Mouse (Mus musculus) MN1 (cell line): Measurements from ENCODE around the gene Stmn1.
"Not testable (repeated sequence)": the region's sequence is repeated elsewhere in the genome, so short reads cannot be mapped to it uniquely, and the experiment has no call there.

Source experiments
- DNase-seq: peaks from one replicate; pipeline ENCODE4 v3.0.0-alpha.2; 2016; ENCODE audit warnings: low spot score

Stmn1 gene

DNA sequence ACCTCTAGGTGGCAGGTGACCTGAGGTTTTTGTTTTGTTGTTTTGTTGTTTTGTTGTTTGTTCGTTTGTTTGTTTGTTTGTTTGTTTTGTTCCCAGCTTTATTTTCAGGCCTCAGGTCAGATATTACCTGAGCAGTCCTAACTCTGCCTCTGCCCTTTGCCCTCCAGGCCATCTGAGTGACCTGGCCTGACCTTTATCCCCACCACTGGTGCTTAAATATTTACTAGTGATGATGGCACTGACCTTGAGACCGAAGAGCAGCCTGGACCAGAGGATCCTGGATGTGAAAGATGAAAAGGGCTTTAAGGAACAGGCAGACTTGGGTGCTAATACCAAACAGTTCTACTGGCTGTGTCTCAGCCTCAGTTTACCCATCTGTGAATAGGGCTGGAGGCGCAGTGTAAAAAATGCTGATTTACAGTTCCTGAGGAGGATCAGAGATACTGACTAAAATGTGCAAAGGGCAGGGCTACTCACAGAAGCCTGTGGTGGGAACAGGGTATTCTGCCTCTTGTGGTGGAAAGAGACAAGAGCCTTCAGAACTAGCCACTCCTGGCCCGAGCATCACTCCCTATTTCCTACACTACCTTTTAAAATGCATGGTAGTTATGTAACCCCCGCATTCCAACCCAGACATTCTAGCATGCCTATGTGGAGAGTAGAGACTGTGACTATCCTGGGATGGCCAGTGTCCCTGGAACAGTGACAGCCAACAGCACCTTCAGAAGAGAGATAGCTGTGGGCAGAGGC lies 17.2 kb downstream of the Stmn1 start:
- DNase-seq: no peak

DNA sequence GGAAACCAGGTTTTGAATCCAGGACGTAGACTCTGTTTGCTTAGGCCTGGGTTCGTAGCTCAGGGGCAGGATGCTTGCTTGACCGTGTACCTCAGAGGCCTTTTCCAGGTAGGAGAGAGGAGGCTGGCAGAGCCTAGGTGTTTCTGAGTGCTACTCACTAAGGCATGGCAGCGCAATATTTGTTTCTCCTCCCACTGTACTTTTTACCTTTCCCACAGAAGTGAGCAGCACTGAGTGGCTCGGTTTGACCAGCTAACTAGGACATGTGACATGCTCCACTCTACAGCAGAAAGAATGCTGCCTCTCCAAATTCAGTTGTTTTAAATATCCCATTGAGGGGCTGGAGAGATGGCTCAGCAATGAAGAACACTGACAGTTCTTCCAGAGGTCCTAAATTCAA lies 20.1 kb downstream of the Stmn1 start:
- DNase-seq: no peak

DNA sequence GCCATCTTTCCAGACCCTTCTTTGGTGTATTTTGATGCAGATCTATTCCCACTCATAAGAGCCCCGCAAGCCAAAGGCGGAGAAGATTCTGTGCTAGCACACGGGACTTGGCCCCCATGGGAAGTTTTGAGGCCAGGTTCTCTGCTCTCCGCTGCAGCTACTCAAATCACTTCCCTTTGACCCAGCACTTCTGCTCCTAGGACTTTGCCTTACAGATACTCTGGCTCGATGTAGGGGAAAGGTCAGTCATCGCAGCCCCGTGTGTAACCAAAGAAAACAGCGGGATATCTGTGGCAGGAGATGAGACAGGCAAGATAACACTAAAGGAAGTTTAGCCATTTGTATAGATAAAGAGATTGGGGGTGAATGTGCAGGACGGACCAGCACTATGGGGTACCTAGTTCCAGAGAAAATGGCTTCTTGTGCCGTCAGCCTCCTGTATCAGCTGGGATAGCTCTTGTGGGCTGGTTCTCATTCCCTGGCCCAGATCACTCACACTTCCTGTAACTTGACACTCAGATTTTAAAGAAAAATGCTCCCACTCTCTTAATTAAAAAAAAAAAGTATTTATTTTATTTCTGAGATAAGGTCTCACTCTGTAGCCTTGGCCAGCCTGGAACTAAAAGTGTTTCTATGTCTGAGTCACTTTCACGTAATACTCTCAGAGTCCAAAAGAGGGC lies 22.0 kb downstream of the Stmn1 start:
- DNase-seq: no peak

DNA sequence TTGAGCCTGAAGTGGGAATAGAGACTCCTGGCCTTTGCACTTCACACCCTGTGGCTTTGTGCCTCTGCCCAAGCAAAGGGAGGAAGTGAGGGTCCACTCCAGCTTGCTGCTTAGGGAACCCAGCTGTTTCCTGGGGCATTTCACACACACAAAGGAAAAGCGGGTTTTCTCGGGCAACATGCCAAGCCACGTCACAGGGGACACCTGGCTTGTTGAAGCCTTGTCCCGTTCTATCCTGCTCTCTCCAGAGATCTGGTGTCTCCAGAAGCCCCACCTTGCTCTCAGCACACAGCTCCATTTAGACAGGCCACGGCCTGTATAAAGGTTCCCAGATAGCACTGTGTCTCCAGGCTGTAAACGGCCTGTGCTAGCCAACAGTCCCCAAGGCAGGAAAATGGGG lies 23.6 kb downstream of the Stmn1 start:
- no peak for DNase-seq

GRCm38 (mm10) chr4:134494161-134494560 lies 26.0 kb downstream of the Stmn1 start:
- DNase-seq: not testable (repeated sequence)

- DNase-seq: peak; percentile 42
Observed at GRCm38 (mm10) chr4:134494780-134495545, 26.8 kb downstream of the Stmn1 start.

DNA sequence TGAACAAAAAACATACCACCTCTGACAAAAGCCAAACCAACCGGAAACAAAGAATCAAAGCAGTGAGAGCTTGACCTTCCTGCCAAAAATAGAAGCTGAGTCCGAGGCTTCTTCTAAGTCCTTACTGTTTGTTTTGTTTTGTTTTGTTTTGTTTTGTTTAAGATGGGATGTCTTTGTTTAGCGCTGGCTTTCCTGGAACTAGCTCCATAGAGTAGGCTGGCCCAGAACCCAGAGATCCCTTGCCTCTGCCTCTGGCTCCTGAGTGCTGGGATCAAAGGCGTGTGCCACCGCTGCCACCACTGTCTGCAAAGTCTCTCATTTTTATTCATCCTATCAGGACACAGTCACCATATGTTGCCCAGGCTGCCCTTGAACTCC lies 27.4 kb downstream of the Stmn1 start:
- DNase-seq: no peak

DNA sequence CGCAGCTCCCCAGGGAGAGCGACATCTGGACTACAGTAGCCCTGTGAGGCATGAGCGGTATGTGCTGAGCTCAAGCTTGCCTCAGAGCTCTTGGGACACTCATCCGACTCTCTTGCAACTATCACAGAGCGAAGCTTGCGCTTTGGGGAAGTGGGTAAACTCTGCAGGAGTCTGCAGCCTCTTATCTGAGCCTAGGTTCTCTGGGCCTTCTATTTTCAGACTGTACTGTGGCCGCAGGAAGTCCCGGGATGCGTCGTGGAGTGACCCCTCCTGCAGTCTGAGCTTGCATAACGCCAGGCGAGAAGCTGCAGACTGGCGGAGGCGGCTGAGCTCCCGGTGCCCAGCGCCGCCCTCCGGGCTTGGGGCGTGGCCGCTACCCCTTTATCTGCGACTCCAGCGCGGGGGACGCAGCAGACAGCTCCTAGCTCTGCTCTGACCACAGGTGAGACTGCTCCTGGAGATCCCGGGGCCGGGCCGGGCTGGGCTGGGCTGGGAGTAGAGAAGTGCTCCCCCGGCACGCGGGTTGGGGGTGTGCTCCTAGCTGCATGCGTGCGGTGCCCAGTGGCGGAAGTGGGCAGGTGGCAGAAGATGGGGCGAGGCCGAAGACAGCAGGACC lies 28.6 kb downstream of the Stmn1 start, which contains the start of gene Paqr7:
Paqr7 (plus strand) TSS at position 103 of the 616 bp plus-strand sequence.
- DNase-seq: peak; percentile 75

- DNase-seq: peak; percentile 36
Observed at GRCm38 (mm10) chr4:134497223-134497622, 29.1 kb downstream of the Stmn1 start.

DNA sequence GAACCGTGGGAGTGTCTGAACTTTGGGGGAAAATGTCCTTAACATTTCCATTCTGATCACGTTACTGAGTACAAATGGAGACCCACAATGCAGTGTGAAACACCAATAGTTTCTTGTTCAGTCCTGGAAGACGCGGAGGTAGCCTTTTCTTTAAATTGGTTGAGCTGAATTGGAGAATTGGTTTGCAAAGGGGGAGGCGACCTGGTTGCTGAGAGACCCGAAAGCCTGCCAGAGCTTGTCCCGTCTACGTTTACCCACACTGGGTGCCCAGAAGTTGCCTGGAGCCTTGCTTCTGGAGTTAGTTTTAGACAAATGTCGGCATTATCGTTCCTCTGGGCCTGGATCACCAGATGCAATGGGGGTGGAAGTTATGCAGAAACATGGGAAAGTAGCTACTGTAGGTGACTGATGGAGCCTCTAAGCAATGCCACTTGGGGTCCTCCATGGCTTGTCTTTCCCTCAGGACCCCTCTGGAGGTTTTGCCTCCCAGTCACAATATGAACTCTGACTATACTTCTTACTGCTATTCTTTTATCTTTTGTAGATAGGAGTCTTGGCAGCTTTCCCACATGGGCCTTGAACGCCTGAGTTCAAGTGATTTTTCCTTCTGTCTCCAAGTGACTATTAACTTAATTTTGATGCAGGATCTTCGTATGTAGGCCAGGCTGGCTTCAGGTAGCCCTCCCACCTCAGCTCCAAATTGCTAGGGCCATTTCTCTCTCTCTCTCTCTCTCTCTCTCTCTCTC lies 30.0 kb downstream of the Stmn1 start:
- no peak for DNase-seq

DNA sequence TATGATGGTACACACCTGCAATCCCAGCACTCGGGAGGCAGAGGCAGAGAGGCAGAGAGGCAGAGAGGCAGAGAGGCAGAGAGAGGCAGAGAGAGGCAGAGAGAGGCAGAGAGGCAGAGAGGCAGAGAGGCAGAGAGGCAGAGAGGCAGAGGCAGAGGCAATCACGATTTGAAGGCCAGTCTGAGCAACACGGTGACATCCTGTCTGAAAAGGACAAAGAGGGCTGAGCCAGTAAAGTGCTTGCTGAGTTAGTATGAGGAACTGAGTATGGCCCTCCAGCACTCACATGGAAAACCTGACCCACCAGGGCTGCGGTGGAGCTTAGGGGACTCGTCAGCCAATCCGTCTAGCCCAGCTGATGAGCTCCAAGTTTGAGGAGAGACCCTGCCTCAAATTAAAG lies 30.9 kb downstream of the Stmn1 start:
- DNase-seq: not testable (repeated sequence)

GRCm38 (mm10) chr4:134501095-134501494 lies 33.0 kb downstream of the Stmn1 start:
- DNase-seq: no peak

DNA sequence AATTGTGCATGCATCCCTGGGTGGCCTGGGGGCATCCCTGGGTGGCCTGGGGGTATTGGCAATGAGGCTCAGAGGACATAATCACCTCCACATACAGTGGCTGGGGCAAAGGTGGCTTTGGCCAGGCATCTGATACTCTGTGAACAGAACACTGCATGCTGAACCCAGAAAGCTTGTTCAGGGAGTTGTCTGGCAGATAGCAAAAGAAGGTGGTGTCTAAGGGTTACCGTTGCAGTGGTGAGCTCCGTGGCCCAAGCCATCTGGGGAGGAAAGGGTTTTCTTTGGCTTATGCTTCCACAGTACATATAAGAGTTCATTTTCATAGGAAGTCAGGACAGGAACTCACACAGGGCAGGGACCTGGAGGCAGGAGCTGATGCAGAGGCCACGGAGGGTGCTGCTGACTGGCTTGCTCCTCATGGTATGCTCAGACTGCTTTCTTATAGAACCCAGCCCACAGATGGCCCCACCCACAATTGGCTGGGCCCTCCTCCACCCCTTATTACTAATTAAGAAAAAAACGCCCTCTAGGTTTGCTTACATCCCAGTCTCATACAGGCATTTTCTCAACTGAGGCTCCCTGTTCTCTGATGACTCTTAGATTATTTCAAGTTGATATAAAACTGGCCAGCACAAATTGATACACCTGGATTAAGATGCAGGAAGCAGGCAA lies 35.7 kb downstream of the Stmn1 start:
- no peak for DNase-seq

DNA sequence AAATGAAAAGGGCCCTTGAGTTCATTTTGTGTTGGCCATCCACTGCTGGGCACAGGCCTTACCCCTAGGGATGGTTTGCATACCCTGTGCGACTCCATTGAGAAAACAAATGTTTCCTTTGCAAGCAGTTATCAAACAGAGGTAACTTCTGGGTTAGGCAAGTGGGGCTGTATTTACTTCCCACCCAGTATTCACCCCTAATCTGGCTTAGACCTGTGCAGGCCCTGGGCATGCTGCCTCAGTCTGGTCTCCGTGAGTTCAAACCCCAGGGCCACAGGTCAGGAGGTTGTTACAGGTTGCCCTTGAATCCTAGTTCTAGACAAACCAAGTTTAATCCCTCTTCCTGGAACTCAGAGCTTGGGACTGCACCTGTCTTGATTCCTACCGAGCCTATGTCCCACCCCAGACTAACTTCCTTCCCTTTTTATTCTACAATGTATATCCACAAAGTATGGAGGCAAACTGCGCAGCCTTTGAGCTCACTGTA lies 37.2 kb downstream of the Stmn1 start:
- DNase-seq: no peak

DNA sequence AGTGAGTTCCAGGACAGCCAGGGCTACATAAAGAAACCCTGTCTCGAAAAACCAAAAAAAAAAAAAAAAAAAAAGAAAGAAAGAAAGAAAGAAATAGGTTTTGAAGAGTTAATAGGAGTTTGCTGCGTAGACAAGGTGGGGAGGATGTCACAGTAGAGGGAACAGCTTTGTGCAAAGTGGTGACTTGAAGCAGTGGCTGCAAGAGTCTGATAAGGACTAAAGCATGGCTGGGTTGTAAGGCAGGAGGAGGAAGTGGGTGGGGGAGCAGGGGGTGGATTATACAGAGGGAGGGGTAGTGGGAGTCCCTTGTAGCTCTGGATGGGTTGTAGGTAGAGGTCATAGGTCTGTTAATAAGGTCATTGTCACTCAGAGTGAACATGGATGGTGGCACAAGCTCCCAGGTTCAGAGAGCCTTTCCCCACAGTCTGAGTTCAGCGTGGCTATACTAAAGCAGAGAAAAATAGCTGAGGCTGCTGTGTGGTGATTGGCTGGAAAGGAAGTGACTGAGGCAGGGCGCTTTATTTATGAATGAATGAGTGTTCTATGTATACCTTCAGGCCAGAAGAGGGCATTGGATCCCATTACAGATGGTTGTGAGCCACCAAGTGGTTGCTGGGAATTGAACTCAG lies 38.0 kb downstream of the Stmn1 start:
- DNase-seq: no peak

- no peak for DNase-seq
Observed at GRCm38 (mm10) chr4:134506713-134507112, 38.6 kb downstream of the Stmn1 start.

DNA sequence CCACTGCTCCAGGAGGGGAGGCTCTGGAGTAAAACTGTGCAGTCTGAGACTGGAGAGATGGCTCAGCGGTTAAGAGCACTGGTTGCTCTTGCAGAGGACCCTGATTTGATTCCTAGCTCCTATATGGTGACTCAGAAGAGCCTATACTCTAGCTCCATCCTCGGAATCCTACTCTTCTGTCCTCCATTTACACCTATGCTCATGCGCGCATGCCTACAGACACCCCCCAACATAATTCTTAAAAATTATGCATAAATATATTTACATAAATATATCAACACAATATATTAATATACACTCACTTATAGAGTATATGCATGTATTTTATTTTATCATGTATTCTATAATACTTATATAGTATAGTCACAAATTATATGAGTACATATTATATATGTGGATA lies 42.3 kb downstream of the Stmn1 start:
- no peak for DNase-seq

DNA sequence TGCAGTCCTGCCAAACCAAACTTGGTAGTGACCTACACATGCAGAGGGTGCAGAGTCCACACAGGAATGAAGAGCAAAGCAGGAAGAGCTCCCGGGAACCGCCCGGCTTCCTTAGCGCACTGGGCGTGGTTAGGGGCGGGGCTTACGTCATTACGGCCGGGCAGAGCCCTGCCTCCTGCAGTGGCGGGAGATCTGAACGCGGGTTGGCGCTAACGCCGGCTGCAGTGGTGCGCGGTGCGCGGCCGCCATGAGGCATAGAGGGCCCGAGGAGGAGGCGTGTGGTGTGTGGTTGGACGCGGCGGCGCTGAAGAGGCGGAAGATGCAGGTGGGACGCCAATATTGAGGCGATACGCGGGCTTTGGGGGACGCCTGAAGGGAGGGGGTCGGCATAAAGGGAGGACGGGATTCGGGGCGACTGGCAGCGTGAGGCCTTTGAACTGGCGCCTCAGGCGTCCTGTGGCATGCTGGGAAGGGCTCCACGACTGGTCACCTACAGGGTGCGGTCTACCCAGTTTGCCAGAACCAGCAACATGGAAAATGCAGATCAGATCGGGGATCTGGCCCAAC lies 42.8 kb downstream of the Stmn1 start, which contains the start of gene Aunip:
Aunip (plus strand) TSS at position 155 of the 567 bp plus-strand sequence.
- peak; percentile 94 for DNase-seq

GRCm38 (mm10) chr4:134511730-134512129 lies 43.6 kb downstream of the Stmn1 start:
- no peak for DNase-seq

DNA sequence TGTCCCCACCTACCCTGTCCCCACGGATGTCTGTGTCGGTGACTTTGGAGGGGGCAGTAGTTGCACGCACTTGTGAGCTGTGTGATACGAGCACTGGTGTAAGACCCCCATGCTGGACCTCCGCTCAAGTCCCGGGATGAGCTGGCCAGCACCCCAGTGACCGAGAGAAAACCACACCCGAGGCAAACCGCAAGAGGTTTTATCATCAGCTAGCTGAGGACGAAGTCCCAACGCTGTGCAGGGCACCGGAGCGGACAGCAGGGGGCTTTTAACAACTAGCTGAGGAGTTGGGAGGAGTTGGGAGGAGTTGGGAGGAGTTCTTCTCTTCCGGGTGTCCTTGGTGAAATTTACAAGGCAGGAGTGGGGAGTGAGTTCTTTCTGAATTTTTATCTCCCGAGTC lies 44.7 kb downstream of the Stmn1 start:
- no peak for DNase-seq
